Mouse (Mus musculus): ENCODE data around the gene Adra2c. TPM values are rescaled to one million over a fixed set of nuclear protein-coding genes. Genes with fewer than 3 reads are reported as not detected.

Gene Adra2c
- polyA plus RNA-seq, 1 experiment from 2014 or later, result 0.94 TPM

DNA sequence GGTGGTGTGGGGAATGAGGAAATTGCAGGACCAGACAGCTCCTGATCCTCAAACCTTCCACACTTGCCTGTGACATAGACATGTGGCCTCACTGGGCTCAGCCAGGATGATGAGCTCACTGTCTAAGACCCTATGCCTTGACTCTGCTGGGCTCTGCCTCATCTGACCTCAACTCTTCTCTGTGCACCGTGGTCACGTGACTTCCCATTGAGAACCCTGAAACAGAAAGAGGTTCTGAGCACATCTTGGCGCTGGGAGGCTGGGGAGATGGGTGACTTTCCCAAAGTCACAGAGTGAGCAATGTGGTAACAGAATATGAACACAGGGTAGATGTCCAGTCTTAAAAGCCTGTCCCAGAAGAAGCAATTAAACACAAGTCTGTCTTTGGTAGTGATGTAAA, 37.1 kb downstream of the Adra2c start:
- no peak overlapping the region for H3K4me2 ChIP-seq (ENCODE audit: low read length)
- WGBS, result 78% methylated on average over 3 of the region's 3 CpGs
- no peak overlapping the region for H3K27ac ChIP-seq (ENCODE audit: low read depth, low read length)
- no peak for ATAC-seq
- peaks cover 3% of the 10 kb centered on the region; the same call in 1 of the 2 replicates for H3K4me1 ChIP-seq (ENCODE audit: control insufficient read depth, insufficient read depth, low read length)
- H3K27me3 ChIP-seq (replicated peaks; ENCODE audit: control insufficient read depth, insufficient read depth, low read length), result no peaks in the 10 kb centered on the region
- H3K4me3 ChIP-seq (ENCODE audit: low read depth, low read length), result no peak overlapping the region
- no peak for DNase-seq (ENCODE audit: low spot score)
- H3K9me3 ChIP-seq (replicated peaks; ENCODE audit: control insufficient read depth, low read length), result no peaks in the 10 kb centered on the region
- H3K9ac ChIP-seq (ENCODE audit: low read length), result no peak overlapping the region
- H3K36me3 ChIP-seq (ENCODE audit: control insufficient read depth, insufficient read depth, low read length), result no peaks in the 10 kb centered on the region

- no peak overlapping the region for H3K27ac ChIP-seq (ENCODE audit: low read depth, low read length)
- no peaks in the 10 kb centered on the region for H3K4me1 ChIP-seq (ENCODE audit: control insufficient read depth, insufficient read depth, low read length)
- H3K4me2 ChIP-seq (ENCODE audit: low read length), result no peak overlapping the region
- WGBS, result 75% methylated on average over 2 of the region's 2 CpGs
- no peak overlapping the region for H3K4me3 ChIP-seq (ENCODE audit: low read depth, low read length)
- no peak overlapping the region for H3K9ac ChIP-seq (ENCODE audit: low read length)
- H3K9me3 ChIP-seq (replicated peaks; ENCODE audit: control insufficient read depth, low read length), result no peaks in the 10 kb centered on the region
- ATAC-seq, result no peak
- H3K36me3 ChIP-seq (ENCODE audit: control insufficient read depth, insufficient read depth, low read length), result no peaks in the 10 kb centered on the region
- peak; percentile 23 for DNase-seq (ENCODE audit: low spot score)
- H3K27me3 ChIP-seq (replicated peaks; ENCODE audit: control insufficient read depth, insufficient read depth, low read length), result no peaks in the 10 kb centered on the region
These were observed 42.5 kb downstream of the Adra2c start for GRCm38 (mm10) chr5:35320650-35321049.

DNA sequence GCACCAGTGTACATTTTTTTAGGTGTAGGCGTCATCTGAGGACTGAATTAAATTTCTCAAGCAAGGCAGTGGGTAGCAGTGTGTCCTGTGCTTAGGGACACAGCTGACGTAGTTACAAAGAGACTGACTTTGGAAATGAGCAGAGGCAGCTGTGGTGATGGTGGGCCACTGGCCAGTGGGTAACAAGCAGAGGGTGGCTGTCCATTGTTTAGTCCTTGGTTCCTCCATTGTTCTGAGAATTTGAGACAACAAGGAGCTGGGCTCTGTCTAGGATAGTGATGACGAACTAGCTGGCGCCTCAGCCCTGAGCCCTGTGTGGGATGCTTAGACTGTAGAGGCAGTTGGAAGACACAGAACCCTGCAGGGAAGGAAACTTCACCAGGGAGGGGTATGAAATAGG, 52.7 kb downstream of the Adra2c start:
- DNase-seq (ENCODE audit: low spot score), result no peak
- Histone ChIP-seq H3K36me3 (ENCODE audit: control insufficient read depth, insufficient read depth, low read length) (no peaks in the 10 kb centered on the region), H3K4me2 (ENCODE audit: low read length) (no peak overlapping the region), H3K9me3 (replicated peaks; ENCODE audit: control insufficient read depth, low read length) (no peaks in the 10 kb centered on the region), H3K4me3 (ENCODE audit: low read depth, low read length) (no peak overlapping the region), H3K27me3 (replicated peaks; ENCODE audit: control insufficient read depth, insufficient read depth, low read length) (no peaks in the 10 kb centered on the region; the same call in 1 of the 2 replicates), H3K27ac (ENCODE audit: low read depth, low read length) (no peak overlapping the region), H3K9ac (ENCODE audit: low read length) (no peak overlapping the region), H3K4me1 (ENCODE audit: control insufficient read depth, insufficient read depth, low read length) (no peaks in the 10 kb centered on the region)
- 47% methylated on average over 4 of the region's 4 CpGs for WGBS
- no peak for ATAC-seq

Other genes starting within 250 kb of the Adra2c start
- 0.72 TPM in 1 of 2 replicates, not detected in the other for gene Hgfac, start 236.8 kb upstream of the Adra2c start, polyA plus RNA-seq (2014; fragmentation: Nextera tagmentation; extraction: Ambion mirVana)
- gene Dok7, start 221.6 kb upstream of the Adra2c start, polyA plus RNA-seq (2014; fragmentation: Nextera tagmentation; extraction: Ambion mirVana), result 2.7 and 3.2 TPM in 2 replicates
- 162 and 169 TPM in 2 replicates for gene Lrpap1, start 172.6 kb upstream of the Adra2c start, polyA plus RNA-seq (2014; fragmentation: Nextera tagmentation; extraction: Ambion mirVana)
- gene Hmx1, start 110.8 kb downstream of the Adra2c start, polyA plus RNA-seq (2014; fragmentation: Nextera tagmentation; extraction: Ambion mirVana), result not detected in 2 replicates
- gene Cpz, start 247.4 kb downstream of the Adra2c start, polyA plus RNA-seq (2014; fragmentation: Nextera tagmentation; extraction: Ambion mirVana), result 0.88 and 1.4 TPM in 2 replicates

Data from forebrain, embryonic 14.5 days (tissue).